Mouse (Mus musculus) C2C12 (cell line): Measurements from ENCODE around the gene Ptprcap.
"Not testable (repeated sequence)": the region's sequence is repeated elsewhere in the genome, so short reads cannot be mapped to it uniquely, and the experiment has no call there.

ENCODE experiments used
- CEBPB ChIP-seq: IDR thresholded peaks from one replicate; pipeline ENCODE4 v1.6.1; 2011; ENCODE audit warnings: low read depth, mild to moderate bottlenecking, control low read depth, moderate library complexity
- CTCF ChIP-seq: IDR thresholded peaks from one replicate; pipeline ENCODE4 v1.5.1; 2011; ENCODE audit not compliant: control insufficient read depth, insufficient read depth, insufficient read length
- MAX ChIP-seq: IDR thresholded peaks from one replicate; pipeline ENCODE4 v1.6.1; 2011; ENCODE audit warnings: mild to moderate bottlenecking, control low read depth
- USF1 ChIP-seq: IDR thresholded peaks from one replicate; pipeline ENCODE4 v1.6.1; 2011; ENCODE audit warnings: low read depth, mild to moderate bottlenecking, control low read depth, moderate library complexity

- not testable (repeated sequence) for TF ChIP-seq CTCF, CEBPB, USF1, MAX
These were observed 31.5 kb upstream of the Ptprcap start for GRCm38 (mm10) chr19:4121896-4122295.
